Mouse (Mus musculus) limb, embryonic 14.5 days (tissue): ENCODE data around the gene Fcgr1. TPM values are rescaled to one million over a fixed set of nuclear protein-coding genes. Genes with fewer than 3 reads are reported as not detected.

Source experiments
- ATAC-seq: fragments of 200-750 bp; cut with Nextera tagmentation; 2 replicates; pipeline ENCODE4 v1.8.0; 2017; ENCODE audit warnings: low read depth, moderate number of reproducible peaks, moderate TSS enrichment; ENCODE audit not compliant: low FRiP score
- DNase-seq: peaks from one replicate; pipeline ENCODE4 v3.0.0-alpha.2; 2015; ENCODE audit warnings: low spot score
- H3K27ac ChIP-seq: fragments of 300-500 bp; sonication (generic); replicated peaks from 2 replicates; pipeline ENCODE4 v1.5.1; 2014; ENCODE audit warnings: low read depth, mild to moderate bottlenecking, low read length, moderate library complexity, mixed read lengths
- H3K27me3 ChIP-seq: fragments of 300-500 bp; sonication (generic); 2 replicates; pipeline ENCODE4 v1.6.1; 2014; ENCODE audit warnings: low read length, mixed read lengths; ENCODE audit not compliant: control insufficient read depth, insufficient read depth
- H3K36me3 ChIP-seq: fragments of 300-500 bp; sonication (generic); 2 replicates; pipeline ENCODE4 v1.6.1; 2014; ENCODE audit warnings: mild to moderate bottlenecking, low read length, moderate library complexity, mixed read lengths; ENCODE audit not compliant: control insufficient read depth, insufficient read depth
- H3K4me1 ChIP-seq: fragments of 300-500 bp; sonication (generic); 2 replicates; pipeline ENCODE4 v1.6.1; 2014; ENCODE audit warnings: antibody characterized with exemption, low read length, mixed read lengths; ENCODE audit not compliant: control insufficient read depth, insufficient read depth
- H3K4me2 ChIP-seq: fragments of 300-500 bp; sonication (generic); replicated peaks from 2 replicates; pipeline ENCODE4 v1.6.1; 2014; ENCODE audit warnings: low read depth, mild to moderate bottlenecking, low read length, moderate library complexity; ENCODE audit not compliant: severe bottlenecking
- H3K4me3 ChIP-seq: fragments of 300-500 bp; sonication (generic); replicated peaks from 2 replicates; pipeline ENCODE4 v1.5.1; 2014; ENCODE audit warnings: low read length
- H3K9ac ChIP-seq: fragments of 300-500 bp; sonication (generic); 2 replicates; pipeline ENCODE4 v1.6.1; 2014; ENCODE audit warnings: mild to moderate bottlenecking, low read depth, low read length, moderate library complexity; ENCODE audit not compliant: severe bottlenecking
- H3K9me3 ChIP-seq: fragments of 300-500 bp; sonication (generic); 2 replicates; pipeline ENCODE4 v1.6.1; 2016; ENCODE audit warnings: low read length; ENCODE audit not compliant: control insufficient read depth
- POLR2A ChIP-seq: fragments of 200-500 bp; IDR thresholded peaks from 2 replicates; pipeline ENCODE4 v1.8.0; 2012; ENCODE audit warnings: inconsistent platforms, mild to moderate bottlenecking, moderate library complexity, borderline replicate concordance; ENCODE audit not compliant: insufficient read depth, insufficient read length; ENCODE audit errors: extremely low read depth
- WGBS: fragments of 180-500 bp; shearing (Covaris S2); extraction: QIAGEN DNeasy Blood & Tissue Kit; methylation state at CpG from one replicate; pipeline ENCODE4 v1.1.7; 2014; 5-methylcytosine and 5-hydroxymethylcytosine counted together
- polyA plus RNA-seq, 2 experiments: library from polyadenylated mRNA; depleted of rRNA in 1 of 2; stranded (reverse) in 1 of 2; unstranded in 1 of 2; fragments of >200 nt; fragmentation: Nextera tagmentation in 1 of 2; extraction: Ambion mirVana in 1 of 2; gene quantifications; 2 replicates each; pipeline versions ENCODE4 v1.2.1 to v1.2.3; 2012 to 2014

Gene Fcgr1
- polyA plus RNA-seq, 2 experiments: 3.1 to 3.3 TPM

GRCm38 (mm10) chr3:96333396-96334174, 39.8 kb upstream of the Fcgr1 start:
- no peaks in the 10 kb centered on the region for H3K4me1 ChIP-seq
- DNase-seq: no peak
- H3K4me2 ChIP-seq: peak overlapping the region; percentile 15; the same call in 1 of the 2 replicates
- H3K27ac ChIP-seq: no peak overlapping the region
- no peak for ATAC-seq
- 4% methylated on average over 25 of the region's 25 CpGs for WGBS
- peak overlapping the region; percentile 16 for H3K4me3 ChIP-seq
- H3K9me3 ChIP-seq: no peaks in the 10 kb centered on the region
- H3K27me3 ChIP-seq: peaks cover 96% of the 10 kb centered on the region
- no peak for TF ChIP-seq POLR2A
- no peaks in the 10 kb centered on the region for H3K36me3 ChIP-seq
- H3K9ac ChIP-seq: no peak overlapping the region

GRCm38 (mm10) chr3:96332631-96333395, 39.0 kb upstream of the Fcgr1 start:
- Histone ChIP-seq H3K27ac (no peak overlapping the region), H3K4me2 (no peak overlapping the region), H3K9me3 (no peaks in the 10 kb centered on the region), H3K36me3 (no peaks in the 10 kb centered on the region), H3K27me3 (peaks cover 89% of the 10 kb centered on the region), H3K9ac (no peak overlapping the region), H3K4me1 (no peaks in the 10 kb centered on the region), H3K4me3 (no peak overlapping the region)
- TF ChIP-seq POLR2A: no peak
- DNase-seq: no peak
- WGBS: 4% methylated on average over 27 of the region's 27 CpGs
- ATAC-seq: no peak

GRCm38 (mm10) chr3:96332000-96332399, 38.2 kb upstream of the Fcgr1 start:
- Histone ChIP-seq H3K27ac (no peak overlapping the region), H3K4me2 (no peak overlapping the region), H3K4me1 (no peaks in the 10 kb centered on the region), H3K9me3 (no peaks in the 10 kb centered on the region), H3K9ac (no peak overlapping the region), H3K36me3 (no peaks in the 10 kb centered on the region), H3K4me3 (no peak overlapping the region), H3K27me3 (peaks cover 80% of the 10 kb centered on the region)
- WGBS: 28% methylated on average over 14 of the region's 14 CpGs
- no peak for TF ChIP-seq POLR2A
- ATAC-seq (no peak), DNase-seq (no peak)

- WGBS: 61% methylated on average over 7 of the region's 7 CpGs
- peaks cover 78% of the 10 kb centered on the region for H3K27me3 ChIP-seq
- no peaks in the 10 kb centered on the region for H3K4me1 ChIP-seq
- H3K27ac ChIP-seq: no peak overlapping the region
- no peak for TF ChIP-seq POLR2A
- H3K36me3 ChIP-seq: no peaks in the 10 kb centered on the region
- H3K9me3 ChIP-seq: no peaks in the 10 kb centered on the region
- DNase-seq: no peak
- H3K4me3 ChIP-seq: no peak overlapping the region
- no peak overlapping the region for H3K4me2 ChIP-seq
- no peak for ATAC-seq
- H3K9ac ChIP-seq: no peak overlapping the region
Measured at GRCm38 (mm10) chr3:96331438-96331837, 37.7 kb upstream of the Fcgr1 start.

GRCm38 (mm10) chr3:96330603-96331002, 36.8 kb upstream of the Fcgr1 start:
- Histone ChIP-seq H3K27me3 (peaks cover 77% of the 10 kb centered on the region), H3K27ac (no peak overlapping the region)

More at GRCm38 (mm10) chr3:96330603-96331002, 36.8 kb upstream of the Fcgr1 start:
- Histone ChIP-seq H3K9ac (no peak overlapping the region), H3K4me3 (no peak overlapping the region), H3K4me2 (no peak overlapping the region), H3K4me1 (no peaks in the 10 kb centered on the region), H3K9me3 (no peaks in the 10 kb centered on the region), H3K36me3 (no peaks in the 10 kb centered on the region)
- DNase-seq (no peak), ATAC-seq (no peak)
- TF ChIP-seq POLR2A: no peak
- WGBS: 72% methylated on average over 7 of the region's 7 CpGs
